Mouse (Mus musculus) heart, embryonic 11.5 days (tissue): Measurements from ENCODE around the gene Khk. TPM values are rescaled to one million over a fixed set of nuclear protein-coding genes. Genes with fewer than 3 reads are reported as not detected.
"Not testable (repeated sequence)": the region's sequence is repeated elsewhere in the genome, so short reads cannot be mapped to it uniquely, and the experiment has no call there.

Experiments used
- ATAC-seq: fragments of 200-750 bp; cut with Nextera tagmentation; replicated peaks from 2 replicates; pipeline ENCODE4 v1.8.0; 2017; ENCODE audit warnings: moderate library complexity; ENCODE audit not compliant: insufficient number of reproducible peaks, low FRiP score, low TSS enrichment
- H3K27ac ChIP-seq: fragments of 300-500 bp; sonication (generic); 2 replicates; pipeline ENCODE4 v1.5.1; 2014; ENCODE audit warnings: mild to moderate bottlenecking, low read depth, low read length
- H3K27me3 ChIP-seq: fragments of 300-500 bp; sonication (generic); 2 replicates; pipeline ENCODE4 v1.6.1; 2014; ENCODE audit warnings: mild to moderate bottlenecking, low read length, mixed read lengths; ENCODE audit not compliant: control insufficient read depth, insufficient read depth
- H3K36me3 ChIP-seq: fragments of 300-500 bp; sonication (generic); 2 replicates; pipeline ENCODE4 v1.6.1; 2014; ENCODE audit warnings: mild to moderate bottlenecking, low read length, moderate library complexity, mixed read lengths; ENCODE audit not compliant: control insufficient read depth, insufficient read depth
- H3K4me1 ChIP-seq: fragments of 300-500 bp; sonication (generic); 2 replicates; pipeline ENCODE4 v1.6.1; 2014; ENCODE audit warnings: low read length; ENCODE audit not compliant: control insufficient read depth, insufficient read depth
- H3K4me2 ChIP-seq: fragments of 300-500 bp; sonication (generic); 2 replicates; pipeline ENCODE4 v1.6.1; 2014; ENCODE audit warnings: mild to moderate bottlenecking, moderate library complexity
- H3K4me3 ChIP-seq: fragments of 300-500 bp; sonication (generic); 2 replicates; pipeline ENCODE4 v1.5.1; 2014; ENCODE audit warnings: low read depth, low read length
- H3K9ac ChIP-seq: fragments of 300-500 bp; sonication (generic); 2 replicates; pipeline ENCODE4 v1.6.1; 2014; ENCODE audit warnings: mild to moderate bottlenecking, low read depth, low read length, moderate library complexity
- H3K9me3 ChIP-seq: fragments of 300-500 bp; sonication (generic); replicated peaks from 2 replicates; pipeline ENCODE4 v1.6.1; 2016; ENCODE audit warnings: low read length; ENCODE audit not compliant: control insufficient read depth
- WGBS: fragments of 180-500 bp; shearing (Covaris S2); extraction: QIAGEN DNeasy Blood & Tissue Kit; methylation state at CpG from one replicate; pipeline ENCODE4 v1.1.7; 2014; ENCODE audit not compliant: insufficient replicate concordance; 5-methylcytosine and 5-hydroxymethylcytosine counted together
- polyA plus RNA-seq: library from polyadenylated mRNA; unstranded; fragments of >200 nt; fragmentation: Nextera tagmentation; extraction: Ambion mirVana; gene quantifications from 2 replicates; pipeline ENCODE4 v1.2.1, GENCODE M21; 2014

The Khk gene
- 10.1 and 11.3 TPM in 2 replicates for polyA plus RNA-seq

GRCm38 (mm10) chr5:30921256-30922033 is at the start of gene Khk:
TSS of gene Khk (plus strand) at chr5:30921431.
- no peaks in the 10 kb centered on the region for H3K9me3 ChIP-seq
- H3K4me3 ChIP-seq = peak within 1 kb of the TSS; percentile 54
- peak; percentile 80 for ATAC-seq
- peak within 1 kb of the TSS; percentile 82 for H3K27ac ChIP-seq
- peaks cover 11% of the 10 kb centered on the region for H3K36me3 ChIP-seq
- no peaks in the 10 kb centered on the region for H3K27me3 ChIP-seq
- H3K9ac ChIP-seq = peak within 1 kb of the TSS; percentile 79
- peak within 1 kb of the TSS; percentile 73 for H3K4me2 ChIP-seq
- H3K4me1 ChIP-seq = peaks cover 27% of the 10 kb centered on the region
- WGBS = under 1% methylated on average over 37 of the region's 40 CpGs

GRCm38 (mm10) chr5:30872574-30872973 is 48.7 kb upstream of the Khk start:
- Histone ChIP-seq H3K27ac (no peak overlapping the region), H3K9me3 (no peaks in the 10 kb centered on the region), H3K36me3 (peaks cover 56% of the 10 kb centered on the region), H3K4me1 (peaks cover 5% of the 10 kb centered on the region), H3K4me2 (no peak overlapping the region), H3K27me3 (no peaks in the 10 kb centered on the region), H3K9ac (no peak overlapping the region), H3K4me3 (no peak overlapping the region)
- no peak for ATAC-seq
- WGBS = 91% methylated on average over 9 of the region's 9 CpGs

GRCm38 (mm10) chr5:30874365-30874764 is 46.9 kb upstream of the Khk start:
- H3K27ac ChIP-seq = no peak overlapping the region

GRCm38 (mm10) chr5:30878616-30879015 is 42.6 kb upstream of the Khk start:
- 53% methylated on average over 6 of the region's 6 CpGs for WGBS
- Histone ChIP-seq H3K4me1 (no peaks in the 10 kb centered on the region), H3K9ac (no peak overlapping the region), H3K4me3 (no peak overlapping the region), H3K27me3 (no peaks in the 10 kb centered on the region), H3K36me3 (peaks cover 34% of the 10 kb centered on the region), H3K4me2 (no peak overlapping the region), H3K27ac (no peak overlapping the region), H3K9me3 (no peaks in the 10 kb centered on the region)
- no peak for ATAC-seq

More at GRCm38 (mm10) chr5:30874365-30874764, 46.9 kb upstream of the Khk start:
- Histone ChIP-seq H3K36me3 (peaks cover 56% of the 10 kb centered on the region), H3K9me3 (no peaks in the 10 kb centered on the region), H3K4me1 (peaks cover 5% of the 10 kb centered on the region), H3K4me2 (no peak overlapping the region), H3K27me3 (no peaks in the 10 kb centered on the region), H3K4me3 (no peak overlapping the region), H3K9ac (no peak overlapping the region)
- 87% methylated on average over 7 of the region's 7 CpGs for WGBS
- ATAC-seq = no peak

- no peaks in the 10 kb centered on the region for H3K4me1 ChIP-seq
- ATAC-seq = no peak
- H3K9ac ChIP-seq = no peak overlapping the region
- H3K36me3 ChIP-seq = peaks cover 26% of the 10 kb centered on the region
- no peak overlapping the region for H3K4me3 ChIP-seq
- 80% methylated on average over 5 of the region's 5 CpGs for WGBS
- no peak overlapping the region for H3K27ac ChIP-seq
- H3K9me3 ChIP-seq = no peaks in the 10 kb centered on the region
- H3K4me2 ChIP-seq = no peak overlapping the region
- no peaks in the 10 kb centered on the region for H3K27me3 ChIP-seq
These were observed 41.8 kb upstream of the Khk start for GRCm38 (mm10) chr5:30879347-30879943.

- H3K36me3 ChIP-seq, H3K4me3 ChIP-seq, H3K4me2 ChIP-seq, ATAC-seq, H3K27ac ChIP-seq, H3K27me3 ChIP-seq, H3K4me1 ChIP-seq, H3K9me3 ChIP-seq, H3K9ac ChIP-seq: not testable (repeated sequence)
- 82% methylated on average over 4 of the region's 4 CpGs for WGBS
These were observed 39.4 kb upstream of the Khk start for GRCm38 (mm10) chr5:30881839-30882238.

GRCm38 (mm10) chr5:30886209-30886608 is 35.0 kb upstream of the Khk start:
- no peaks in the 10 kb centered on the region; the same call in 1 of the 2 replicates for H3K36me3 ChIP-seq
- H3K9ac ChIP-seq = no peak overlapping the region
- H3K9me3 ChIP-seq = no peaks in the 10 kb centered on the region
- H3K4me1 ChIP-seq = peaks cover 10% of the 10 kb centered on the region
- ATAC-seq = no peak
- H3K27ac ChIP-seq = no peak overlapping the region
- H3K27me3 ChIP-seq = no peaks in the 10 kb centered on the region
- no peak overlapping the region; the same call in 1 of the 2 replicates for H3K4me3 ChIP-seq
- 46% methylated on average over 4 of the region's 4 CpGs for WGBS
- H3K4me2 ChIP-seq = peak overlapping the region; percentile 91

- ATAC-seq = no peak
- Histone ChIP-seq H3K4me1 (peaks cover 10% of the 10 kb centered on the region), H3K9me3 (no peaks in the 10 kb centered on the region), H3K27me3 (no peaks in the 10 kb centered on the region), H3K4me3 (peak overlapping the region; percentile 82), H3K27ac (peak overlapping the region; percentile 88; the same call in 1 of the 2 replicates), H3K36me3 (peaks cover 2% of the 10 kb centered on the region), H3K4me2 (peak overlapping the region; percentile 91), H3K9ac (peak overlapping the region; percentile 84)
- WGBS = 41% methylated on average over 5 of the region's 5 CpGs
These were observed 34.5 kb upstream of the Khk start for GRCm38 (mm10) chr5:30886731-30887130.
